Mouse (Mus musculus): Measurements from ENCODE around the gene Fggy. TPM values are rescaled to one million over a fixed set of nuclear protein-coding genes. Genes with fewer than 3 reads are reported as not detected.

Gene Fggy
- polyA plus RNA-seq, 2 experiments from 2014 or later = 3.0 to 3.6 TPM

GRCm38 (mm10) chr4:95666284-95666889 lies 109.1 kb downstream of the Fggy start:
- no peak for ATAC-seq

- no peak for ATAC-seq
These were observed 109.6 kb downstream of the Fggy start for GRCm38 (mm10) chr4:95666896-95667295.

GRCm38 (mm10) chr4:95667595-95667994 lies 110.3 kb downstream of the Fggy start:
- ATAC-seq = no peak

- no peak for ATAC-seq
These were observed 111.2 kb downstream of the Fggy start for GRCm38 (mm10) chr4:95668543-95668942.

GRCm38 (mm10) chr4:95669336-95669735 lies 112.0 kb downstream of the Fggy start:
- ATAC-seq = no peak

- no peak for ATAC-seq
These were observed 113.3 kb downstream of the Fggy start for GRCm38 (mm10) chr4:95670559-95670958.

- ATAC-seq = no peak
These were observed 114.7 kb downstream of the Fggy start for GRCm38 (mm10) chr4:95672039-95672438.

- no peak for ATAC-seq
These were observed 119.1 kb downstream of the Fggy start for GRCm38 (mm10) chr4:95676390-95676789.

GRCm38 (mm10) chr4:95680756-95681449 lies 123.6 kb downstream of the Fggy start:
- no peak for ATAC-seq

GRCm38 (mm10) chr4:95684522-95685080 lies 127.3 kb downstream of the Fggy start:
- no peak for ATAC-seq

- no peak for ATAC-seq
These were observed 129.5 kb downstream of the Fggy start for GRCm38 (mm10) chr4:95686775-95687174.

GRCm38 (mm10) chr4:95687350-95687749 lies 130.0 kb downstream of the Fggy start:
- ATAC-seq = no peak

GRCm38 (mm10) chr4:95688159-95688558 lies 130.9 kb downstream of the Fggy start:
- ATAC-seq = no peak

GRCm38 (mm10) chr4:95700366-95700765 lies 143.1 kb downstream of the Fggy start:
- no peak for ATAC-seq

- ATAC-seq = no peak
These were observed 150.9 kb downstream of the Fggy start for GRCm38 (mm10) chr4:95707941-95708897.

GRCm38 (mm10) chr4:95709750-95710149 lies 152.4 kb downstream of the Fggy start:
- ATAC-seq = no peak

- ATAC-seq = no peak
These were observed 155.5 kb downstream of the Fggy start for GRCm38 (mm10) chr4:95712802-95713201.

GRCm38 (mm10) chr4:95713271-95713670 lies 156.0 kb downstream of the Fggy start:
- ATAC-seq = no peak

GRCm38 (mm10) chr4:95716137-95716536 lies 158.8 kb downstream of the Fggy start:
- ATAC-seq = no peak

- no peak for ATAC-seq
These were observed 166.3 kb downstream of the Fggy start for GRCm38 (mm10) chr4:95723615-95724014.

- ATAC-seq = no peak
These were observed 169.1 kb downstream of the Fggy start for GRCm38 (mm10) chr4:95726361-95726760.

GRCm38 (mm10) chr4:95729142-95729826 lies 172.0 kb downstream of the Fggy start:
- no peak for ATAC-seq

All from activated CD4-positive, CD25-positive, alpha-beta regulatory T cell, adult 4 months (primary cell).